22 mouse cellular contexts compared by ENCODE assay signal in the genomic region with DNA sequence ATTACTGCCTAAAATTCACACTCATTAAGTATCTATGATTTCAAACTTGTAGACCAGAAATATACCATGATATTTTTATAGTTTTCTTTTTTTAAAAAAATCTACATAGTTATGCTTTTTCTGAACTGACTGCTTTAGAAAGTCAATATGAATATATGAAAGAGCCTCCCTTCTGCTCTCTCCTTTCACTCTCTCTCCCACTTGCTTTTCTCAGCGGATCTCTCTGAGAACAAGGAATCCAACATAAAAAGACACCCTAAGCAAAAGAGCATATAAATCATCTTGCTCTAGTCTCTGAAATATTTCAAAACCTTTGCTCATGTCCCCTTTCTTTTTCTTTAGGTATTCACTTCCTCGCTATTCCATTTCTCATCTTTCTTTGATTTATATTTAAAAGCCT.
DNase-seq lines count a peak whose midpoint lies in the region; ATAC-seq lines count a peak whose summit lies in the region.
"Had no signal": no experiment of that assay in that cellular context is flagged by ENCODE, and none has a peak within 500 bp of the region (broad histone marks: within the 10 kb centered on the region; RNA-seq: fewer than 3 reads in every experiment).

No protein-coding gene starts in this region.

- ATAC-seq in frontal cortex, adult (ENCODE audit: low TSS enrichment) = peak; percentile 70
- ATAC-seq: activated CD4-positive, CD25-positive, alpha-beta regulatory T cell, adult 4 months; CD4-positive, CD25-positive, alpha-beta regulatory T cell, adult 4 months; Patski had no signal

- H3K9me3 ChIP-seq in midbrain, embryonic 10.5 days (replicated peaks) = no peaks in the 10 kb centered on the region
- H3K9me3 ChIP-seq: G1E had no signal

- no peak for DNase-seq in frontal cortex, postnatal 10 days (ENCODE audit: low spot score in 2 of 2)
- peak; percentile 7 for DNase-seq in brain, adult 2 months (ENCODE audit: low read depth, low spot score)
- peak; percentile 12 for DNase-seq in telencephalon, adult 2 months (ENCODE audit: low read depth, low spot score)
- DNase-seq in midbrain, embryonic 10.5 days (ENCODE audit: low spot score) = no peak
- no peak for DNase-seq in adrenal gland, postnatal 25 days
- DNase-seq: adrenal gland, adult 2 months; adrenal gland, adult 8-10 months; adrenal gland, postnatal 10 days; adrenal gland, postnatal 14 days; adrenal gland, postnatal 36 days; B cell, adult 2 months; cerebellum, adult 11 months; cerebellum, adult 11-12 months; cerebellum, adult 18-20 months; cerebellum, adult 2 months; cerebellum, adult 8-10 months had no signal

- no peak overlapping the region for H3K4me3 ChIP-seq in midbrain, embryonic 10.5 days

- H3K36me3 ChIP-seq in midbrain, embryonic 10.5 days = no peaks in the 10 kb centered on the region
- H3K36me3 ChIP-seq: G1E had no signal

- H3K27me3 ChIP-seq in midbrain, embryonic 10.5 days (ENCODE audit: low read depth, poor library complexity, severe bottlenecking) = no peaks in the 10 kb centered on the region
- H3K27me3 ChIP-seq: CH12.LX, Patski had no signal

- no peaks in the 10 kb centered on the region for H3K4me1 ChIP-seq in midbrain, embryonic 10.5 days

- no peak overlapping the region for H3K27ac ChIP-seq in midbrain, embryonic 10.5 days (replicated peaks)

- 90% methylated on average over 2 of the region's 2 CpGs for WGBS in midbrain, embryonic 10.5 days

Comparison
In these comparisons a context has a peak if more than half of its experiments do, and no peak if none do; other contexts are left out.
1. DNase-seq: peak in brain, adult 2 months (single experiment) and telencephalon, adult 2 months (single experiment); none in frontal cortex, postnatal 10 days (0 of 2), midbrain, embryonic 10.5 days (single experiment) and adrenal gland, postnatal 25 days (single experiment).